Mouse (Mus musculus) CH12.LX (cell line): ENCODE data around the gene Fbxw4.

Experiments used
- JUND ChIP-seq: conservative IDR thresholded peaks from 2 replicates; pipeline ENCODE4 v1.6.1; 2011; ENCODE audit warnings: low read depth, low read length, improper control_type of control experiment
- SIN3A ChIP-seq: IDR thresholded peaks from 2 replicates; pipeline ENCODE4 v1.6.1; 2012; ENCODE audit warnings: low read length, improper control_type of control experiment, inconsistent platforms

GRCm38 (mm10) chr19:45675720-45676581, 15.8 kb upstream of the Fbxw4 start:
- TF ChIP-seq SIN3A (no peak), JUND (no peak)
